Mouse (Mus musculus) CH12.LX (cell line): ENCODE measurements around the gene Atxn7l3.

Experiments
- EP300 ChIP-seq: IDR thresholded peaks from 2 replicates; pipeline ENCODE4 v1.6.1; 2011; ENCODE audit warnings: low read length, improper control_type of control experiment
- GABPA ChIP-seq: IDR thresholded peaks from 2 replicates; pipeline ENCODE4 v1.6.1; 2012; ENCODE audit warnings: low read depth, low read length, improper control_type of control experiment, inconsistent platforms; ENCODE audit not compliant: insufficient replicate concordance
- POLR2A ChIP-seq: IDR thresholded peaks from 2 replicates; pipeline ENCODE4 v1.6.1; 2011; ENCODE audit warnings: low read depth, mild to moderate bottlenecking, improper control_type of control experiment, low read length

GRCm38 (mm10) chr11:102323516-102323915, 27.1 kb upstream of the Atxn7l3 start:
- TF ChIP-seq EP300 = no peak
- TF ChIP-seq POLR2A = no peak
- TF ChIP-seq GABPA = no peak
